Mouse (Mus musculus): ENCODE measurements around the gene Fnip1. TPM values are rescaled to one million over a fixed set of nuclear protein-coding genes. Genes with fewer than 3 reads are reported as not detected.

Gene Fnip1
- polyA plus RNA-seq, 1 experiment from 2014 or later = 35.3 TPM

DNA sequence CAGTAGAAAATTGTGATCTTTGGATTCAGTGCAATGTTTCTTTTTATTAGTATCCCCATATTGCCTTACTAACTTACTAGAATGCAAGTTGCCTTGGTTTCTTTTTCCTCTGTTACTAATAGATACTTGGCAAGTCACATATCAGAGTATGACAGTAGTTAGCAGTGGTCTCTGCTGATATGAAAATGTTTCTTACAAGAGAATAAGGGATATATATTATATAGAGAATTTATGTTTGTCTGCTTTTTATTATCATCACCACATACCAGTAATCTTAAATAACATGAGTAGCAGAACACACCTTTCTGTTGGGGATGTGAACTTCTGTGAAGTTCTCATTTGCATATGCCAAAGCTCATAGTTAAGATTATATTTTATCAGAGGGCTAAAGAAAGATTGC, 104.4 kb downstream of the Fnip1 start:
- Histone ChIP-seq H3K4me3 (ENCODE audit: inconsistent target) (no peak overlapping the region), H3K79me2 (ENCODE audit: inconsistent target) (peaks cover 55% of the 10 kb centered on the region), H3K36me3 (ENCODE audit: inconsistent target) (no peaks in the 10 kb centered on the region), H3K27ac (no peak overlapping the region)

DNA sequence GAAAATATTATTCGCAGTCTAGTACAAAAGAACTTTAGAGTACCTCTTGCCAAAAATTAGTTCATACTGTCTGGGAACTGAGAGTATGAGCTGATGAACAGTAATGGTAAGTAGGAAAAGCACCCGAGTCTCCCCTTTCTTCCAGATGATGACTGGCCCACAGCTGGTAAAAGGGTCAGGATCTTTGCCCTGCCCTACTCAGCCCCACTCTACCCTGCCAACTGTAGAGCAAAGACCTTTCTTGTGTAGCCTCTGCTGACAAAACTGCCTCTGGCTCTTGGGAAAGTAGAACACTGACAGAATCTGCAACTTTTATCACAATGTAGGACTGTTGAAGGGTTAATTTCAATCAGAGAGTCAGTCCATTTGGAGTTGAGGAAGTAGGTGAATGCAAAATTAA, 117.0 kb downstream of the Fnip1 start:
- Histone ChIP-seq H3K36me3 (ENCODE audit: inconsistent target) (no peaks in the 10 kb centered on the region), H3K4me3 (ENCODE audit: inconsistent target) (no peak overlapping the region), H3K27ac (no peak overlapping the region), H3K79me2 (ENCODE audit: inconsistent target) (no peaks in the 10 kb centered on the region)
- 76% methylated on average over 2 of the region's 2 CpGs for whole genome bisulfite sequencing (ENCODE audit: missing documents)

DNA sequence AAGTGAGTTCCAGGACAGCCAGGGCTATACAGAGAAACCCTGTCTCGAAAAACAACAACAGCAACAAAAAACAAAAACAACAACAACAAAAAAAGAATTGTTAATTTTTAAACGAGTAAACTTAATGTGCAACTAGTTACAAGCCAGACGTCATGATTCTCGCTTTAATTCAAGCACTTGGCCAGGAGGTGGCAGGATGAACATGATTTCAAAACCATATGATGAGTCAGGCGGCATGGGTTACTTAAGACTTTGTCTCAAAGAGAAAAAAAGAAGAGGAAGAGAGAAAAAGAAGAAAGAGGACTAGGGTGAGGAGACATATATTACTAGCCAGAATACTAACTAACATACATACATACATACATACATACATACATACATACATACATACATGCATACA, 124.8 kb downstream of the Fnip1 start:
- Histone ChIP-seq H3K79me2 (ENCODE audit: inconsistent target) (no peaks in the 10 kb centered on the region), H3K36me3 (ENCODE audit: inconsistent target) (no peaks in the 10 kb centered on the region), H3K4me3 (ENCODE audit: inconsistent target) (no peak overlapping the region), H3K27ac (no peak overlapping the region)
- WGBS (ENCODE audit: missing documents) = 25% methylated on average over 5 of the region's 5 CpGs

Other genes with a start within 250 kb of the Fnip1 start
- gene Csf2, start 188.5 kb upstream of the Fnip1 start, polyA plus RNA-seq (2018) = not detected in 3 replicates
- gene Il3, start 170.9 kb upstream of the Fnip1 start, polyA plus RNA-seq (2018) = not detected in 3 replicates
- not detected in 3 replicates for gene Acsl6, start 134.4 kb upstream of the Fnip1 start, polyA plus RNA-seq (2018)
- not detected in 3 replicates for gene Meikin, start 67.5 kb upstream of the Fnip1 start, polyA plus RNA-seq (2018)
- gene Rapgef6, start 84.6 kb downstream of the Fnip1 start, polyA plus RNA-seq (2018) = 12.9 to 29.7 TPM (median 20.6 TPM) in 3 replicates

Measured in macrophage (primary cell).